Comparison of ENCODE assay signal across 23 mouse cellular contexts in the genomic region with DNA sequence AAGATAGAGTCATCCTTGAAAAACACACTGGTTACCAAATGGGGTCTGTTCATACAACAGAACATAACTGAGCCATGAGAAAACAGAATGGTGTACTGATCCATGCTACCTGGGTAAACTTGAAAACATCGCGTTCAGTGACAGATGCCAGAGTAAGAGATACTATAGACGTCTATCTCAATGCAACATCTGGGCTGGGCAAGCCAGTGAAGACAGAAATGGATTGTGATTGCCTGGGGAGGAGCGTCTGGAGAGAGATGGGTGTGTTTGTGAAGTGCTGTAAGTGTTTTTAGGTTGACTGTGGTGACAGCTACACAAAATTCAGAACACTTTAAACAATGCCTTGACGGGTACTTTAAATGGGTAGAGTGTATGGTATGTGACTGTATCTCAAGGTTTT. TPM values are rescaled to one million over a fixed set of nuclear protein-coding genes. Genes with fewer than 3 reads are reported as not detected.
DNase-seq lines count a peak whose midpoint lies in the region; ATAC-seq and TF ChIP-seq lines count a peak whose summit lies in the region.
"Had no signal": no experiment of that assay in that cellular context is flagged by ENCODE, and none has a peak within 500 bp of the region (broad histone marks: within the 10 kb centered on the region; RNA-seq: fewer than 3 reads in every experiment).

No protein-coding gene starts in this region.

- WGBS in heart, embryonic 16.5 days, result 44% methylated on average over 5 of the region's 5 CpGs
- WGBS in liver, embryonic 11.5 days, result 42% methylated on average over 5 of the region's 5 CpGs
- WGBS in liver, postnatal 0 days (ENCODE audit: insufficient replicate concordance), result 43% methylated on average over 5 of the region's 5 CpGs
- 78% methylated on average over 5 of the region's 5 CpGs for WGBS in hindbrain, embryonic 16.5 days
- 83% methylated on average over 5 of the region's 5 CpGs for whole genome bisulfite sequencing in forebrain, embryonic 11.5 days

- H3K4me2 ChIP-seq in heart, embryonic 16.5 days (ENCODE audit: low read depth, low read length), result no peak overlapping the region
- peak overlapping the region; percentile 10 for H3K4me2 ChIP-seq in liver, embryonic 11.5 days
- H3K4me2 ChIP-seq in liver, postnatal 0 days (ENCODE audit: low read depth, low read length), result no peak overlapping the region
- H3K4me2 ChIP-seq in hindbrain, embryonic 16.5 days (ENCODE audit: low read length), result no peak overlapping the region
- no peak overlapping the region for H3K4me2 ChIP-seq in forebrain, embryonic 11.5 days (ENCODE audit: low read depth, low read length, severe bottlenecking)
- H3K4me2 ChIP-seq: embryonic facial prominence, embryonic 13.5 days; forebrain, embryonic 13.5 days; limb, embryonic 12.5 days; lung, embryonic 15.5 days; midbrain, embryonic 13.5 days had no signal

- H3K9me3 ChIP-seq in heart, embryonic 16.5 days (replicated peaks; ENCODE audit: control insufficient read depth, low read length), result no peaks in the 10 kb centered on the region
- H3K9me3 ChIP-seq in liver, embryonic 11.5 days (ENCODE audit: control insufficient read depth, low read length), result no peaks in the 10 kb centered on the region
- H3K9me3 ChIP-seq in liver, postnatal 0 days (ENCODE audit: low read length), result no peaks in the 10 kb centered on the region
- H3K9me3 ChIP-seq in hindbrain, embryonic 16.5 days (ENCODE audit: control insufficient read depth, low read length), result no peaks in the 10 kb centered on the region
- no peaks in the 10 kb centered on the region for H3K9me3 ChIP-seq in forebrain, embryonic 11.5 days (ENCODE audit: control insufficient read depth, low read length)
- H3K9me3 ChIP-seq: embryonic facial prominence, embryonic 13.5 days; forebrain, embryonic 13.5 days; limb, embryonic 12.5 days; lung, embryonic 15.5 days; midbrain, embryonic 13.5 days had no signal

- H3K9ac ChIP-seq in heart, embryonic 16.5 days (ENCODE audit: low read length), result peak overlapping the region; percentile 14; the same call in 1 of the 2 replicates
- H3K9ac ChIP-seq in liver, embryonic 11.5 days (ENCODE audit: low read depth, low read length), result no peak overlapping the region
- no peak overlapping the region for H3K9ac ChIP-seq in liver, postnatal 0 days (replicated peaks)
- no peak overlapping the region for H3K9ac ChIP-seq in hindbrain, embryonic 16.5 days (ENCODE audit: low read depth, low read length)
- H3K9ac ChIP-seq in forebrain, embryonic 11.5 days (ENCODE audit: low read length), result no peak overlapping the region
- H3K9ac ChIP-seq: forebrain, embryonic 13.5 days; limb, embryonic 12.5 days; lung, embryonic 15.5 days; midbrain, embryonic 13.5 days had no signal

- no peak overlapping the region for H3K27ac ChIP-seq in heart, embryonic 16.5 days (ENCODE audit: low read length)
- H3K27ac ChIP-seq in liver, embryonic 11.5 days (ENCODE audit: low read depth, low read length), result no peak overlapping the region
- H3K27ac ChIP-seq in liver, postnatal 0 days (ENCODE audit: low read depth), result 0 out of 2 replicates have a peak overlapping the region, but pooled peaks have one; percentile 16
- no peak overlapping the region for H3K27ac ChIP-seq in hindbrain, embryonic 16.5 days (ENCODE audit: low read depth, low read length)
- no peak overlapping the region for H3K27ac ChIP-seq in forebrain, embryonic 11.5 days (ENCODE audit: low read depth, low read length)
- H3K27ac ChIP-seq: embryonic facial prominence, embryonic 13.5 days; forebrain, embryonic 13.5 days; limb, embryonic 12.5 days; midbrain, embryonic 13.5 days had no signal

- H3K27me3 ChIP-seq in heart, embryonic 16.5 days (ENCODE audit: control insufficient read depth, insufficient read depth, low read length), result no peaks in the 10 kb centered on the region
- no peaks in the 10 kb centered on the region for H3K27me3 ChIP-seq in liver, embryonic 11.5 days (replicated peaks; ENCODE audit: control insufficient read depth, insufficient read depth, low read length)
- no peaks in the 10 kb centered on the region for H3K27me3 ChIP-seq in liver, postnatal 0 days (ENCODE audit: insufficient read depth, low read length)
- H3K27me3 ChIP-seq in hindbrain, embryonic 16.5 days (replicated peaks; ENCODE audit: control insufficient read depth, insufficient read depth, low read length), result no peaks in the 10 kb centered on the region
- H3K27me3 ChIP-seq in forebrain, embryonic 11.5 days (ENCODE audit: control insufficient read depth, insufficient read depth, low read length), result no peaks in the 10 kb centered on the region
- H3K27me3 ChIP-seq: CH12.LX; embryonic facial prominence, embryonic 13.5 days; forebrain, embryonic 13.5 days; limb, embryonic 12.5 days; lung, embryonic 15.5 days; midbrain, embryonic 13.5 days had no signal

- H3K4me3 ChIP-seq in heart, embryonic 16.5 days (ENCODE audit: low read length), result no peak overlapping the region
- no peak overlapping the region for H3K4me3 ChIP-seq in liver, embryonic 11.5 days (ENCODE audit: low read depth, low read length)
- no peak overlapping the region for H3K4me3 ChIP-seq in liver, postnatal 0 days (ENCODE audit: low read depth, low read length)
- H3K4me3 ChIP-seq in hindbrain, embryonic 16.5 days (ENCODE audit: low read length), result no peak overlapping the region
- H3K4me3 ChIP-seq in forebrain, embryonic 11.5 days (ENCODE audit: low read depth, low read length), result no peak overlapping the region
- H3K4me3 ChIP-seq: embryonic facial prominence, embryonic 13.5 days; erythroblast, embryonic 14.5 days; forebrain, embryonic 13.5 days; layer of hippocampus, adult 2 months; limb, embryonic 12.5 days; lung, embryonic 15.5 days; midbrain, embryonic 13.5 days had no signal

- H3K36me3 ChIP-seq in heart, embryonic 16.5 days (ENCODE audit: control insufficient read depth, insufficient read depth), result no peaks in the 10 kb centered on the region
- no peaks in the 10 kb centered on the region for H3K36me3 ChIP-seq in liver, embryonic 11.5 days (ENCODE audit: control insufficient read depth, insufficient read depth, low read length)
- H3K36me3 ChIP-seq in liver, postnatal 0 days (replicated peaks; ENCODE audit: insufficient read depth, low read length), result no peaks in the 10 kb centered on the region
- H3K36me3 ChIP-seq in hindbrain, embryonic 16.5 days (ENCODE audit: control insufficient read depth, insufficient read depth, low read length), result no peaks in the 10 kb centered on the region
- no peaks in the 10 kb centered on the region for H3K36me3 ChIP-seq in forebrain, embryonic 11.5 days (ENCODE audit: control insufficient read depth, insufficient read depth, low read length)
- H3K36me3 ChIP-seq: embryonic facial prominence, embryonic 13.5 days; limb, embryonic 12.5 days; lung, embryonic 15.5 days; midbrain, embryonic 13.5 days had no signal

- DNase-seq in heart, adult 18-20 months, result no peak
- DNase-seq in c-Kit-positive CD71-positive TER-119-negative erythroid progenitor cells, embryonic 14.5 days (ENCODE audit: low read depth), result peak; percentile 75
- DNase-seq in liver, embryonic 11.5 days (ENCODE audit: low spot score), result no peak
- DNase-seq in liver, postnatal 0 days, result no peak
- no peak for DNase-seq in kidney, adult 8-10 months
- DNase-seq in forebrain, embryonic 11.5 days (ENCODE audit: low spot score), result no peak
- DNase-seq: adrenal gland, adult 2 months; B cell, adult 2 months; cerebellum, adult 2 months; cerebellum, postnatal 25 days; embryo, embryonic 11 days; kidney, adult 2 months; kidney, postnatal 10 days had no signal

- no peak for ATAC-seq in heart, embryonic 16.5 days (replicated peaks; ENCODE audit: extremely low read depth, insufficient read depth, low FRiP score)
- ATAC-seq in liver, embryonic 11.5 days (replicated peaks; ENCODE audit: low FRiP score), result peak; percentile 62
- ATAC-seq in liver, postnatal 0 days, result peak; percentile 28; the same call in 1 of the 2 replicates
- ATAC-seq in hindbrain, embryonic 16.5 days, result no peak
- ATAC-seq in forebrain, embryonic 11.5 days (replicated peaks; ENCODE audit: low FRiP score), result no peak
- ATAC-seq: forebrain, embryonic 13.5 days; midbrain, embryonic 13.5 days had no signal

- peak; percentile 42; the same call in 1 of the 2 replicates for TF ChIP-seq EP300 in liver, postnatal 0 days (IDR thresholded peaks at IDR 0.05; ENCODE audit: low read depth)

- no peak for TF ChIP-seq CTCF in liver, postnatal 0 days (IDR thresholded peaks at IDR 0.05; ENCODE audit: low read depth)

- peaks cover 91% of the 10 kb centered on the region for H3K4me1 ChIP-seq in heart, embryonic 16.5 days (ENCODE audit: control insufficient read depth, insufficient read depth, low read length)
- peaks cover 79% of the 10 kb centered on the region for H3K4me1 ChIP-seq in liver, embryonic 11.5 days (replicated peaks; ENCODE audit: control insufficient read depth, insufficient read depth, low read length)
- peaks cover 39% of the 10 kb centered on the region for H3K4me1 ChIP-seq in liver, postnatal 0 days (ENCODE audit: insufficient read depth)
- no peaks in the 10 kb centered on the region; the same call in 1 of the 2 replicates for H3K4me1 ChIP-seq in hindbrain, embryonic 16.5 days (ENCODE audit: control insufficient read depth, insufficient read depth, low read depth, low read length)
- 0 out of 2 replicates have a peak, but pooled peaks cover 4% of the 10 kb centered on the region for H3K4me1 ChIP-seq in forebrain, embryonic 11.5 days (replicated peaks; ENCODE audit: control insufficient read depth, insufficient read depth, low read length)

RNA-seq across cellular contexts. Expression of gene Pitpnm2, which starts 48.7 kb away (rescaled TPM):
- 6.9 and 7.3 TPM in 2 replicates for polyA plus RNA-seq in heart, embryonic 16.5 days (2015; fragmentation: Nextera tagmentation; extraction: Ambion mirVana)
- 10 to 100 TPM; 36.8 to 38.9 TPM for total RNA-seq in heart, adult 18-20 months (2021)
- polyA plus RNA-seq in liver, embryonic 11.5 days (2014; fragmentation: Nextera tagmentation; extraction: Ambion mirVana), result 5.1 and 5.9 TPM in 2 replicates
- polyA plus RNA-seq in liver, postnatal 0 days (2015; fragmentation: Nextera tagmentation; extraction: Ambion mirVana), result 2.1 and 2.4 TPM in 2 replicates
- polyA plus RNA-seq in hindbrain, embryonic 16.5 days (2015; fragmentation: Nextera tagmentation; extraction: Ambion mirVana), result 8.4 and 9.8 TPM in 2 replicates
- polyA plus RNA-seq in forebrain, embryonic 11.5 days (2014; fragmentation: Nextera tagmentation; extraction: Ambion mirVana), result 6.8 and 7.1 TPM in 2 replicates

Comparison
In these comparisons a context has a peak if more than half of its experiments do, and no peak if none do; other contexts are left out.
1. ATAC-seq: peak in liver, embryonic 11.5 days (single experiment) and liver, postnatal 0 days (single experiment); none in heart, embryonic 16.5 days (single experiment), hindbrain, embryonic 16.5 days (single experiment) and forebrain, embryonic 11.5 days (single experiment).